Mouse (Mus musculus) myocyte (in vitro differentiated cells): ENCODE results near the gene Sirt6. TPM values are rescaled to one million over a fixed set of nuclear protein-coding genes. Genes with fewer than 3 reads are reported as not detected.

ENCODE experiments used
- H3K27me3 ChIP-seq: one replicate; pipeline ENCODE4 v1.6.1; 2011; ENCODE audit not compliant: control insufficient read depth, insufficient read depth, insufficient read length
- H3K36me3 ChIP-seq: one replicate; pipeline ENCODE4 v1.6.1; 2011; ENCODE audit not compliant: control insufficient read depth, insufficient read depth
- H3K4me2 ChIP-seq: one replicate; pipeline ENCODE4 v1.6.1; 2011; ENCODE audit warnings: low read depth, control low read depth
- H3K4me3 ChIP-seq: one replicate; pipeline ENCODE4 v1.5.1; 2011; ENCODE audit warnings: mild to moderate bottlenecking, control low read depth, moderate library complexity
- H3K79me2 ChIP-seq: one replicate; pipeline ENCODE4 v1.6.1; 2011; ENCODE audit not compliant: control insufficient read depth, insufficient read depth
- H3ac ChIP-seq: one replicate; pipeline ENCODE4 v1.6.1; 2011; ENCODE audit not compliant: control insufficient read depth, insufficient read length
- CEBPB ChIP-seq: IDR thresholded peaks from 2 replicates; pipeline ENCODE4 v1.6.1; 2011; ENCODE audit warnings: mild to moderate bottlenecking, moderate library complexity; ENCODE audit not compliant: poor library complexity, insufficient read depth, severe bottlenecking
- E2F4 ChIP-seq: IDR thresholded peaks from one replicate; pipeline ENCODE4 v1.6.1; 2011; ENCODE audit warnings: mild to moderate bottlenecking, control low read depth, moderate library complexity; ENCODE audit not compliant: insufficient read depth
- MAX ChIP-seq: IDR thresholded peaks from one replicate; pipeline ENCODE4 v1.6.1; 2011; ENCODE audit warnings: low read depth, mild to moderate bottlenecking, control low read depth
- MYOD1 ChIP-seq, 3 experiments: IDR thresholded peaks; one replicate each; pipeline ENCODE4 v1.6.1; 2011; ENCODE audit warnings: control low read depth in 2 of 3, low read depth in 2 of 3, mild to moderate bottlenecking in 2 of 3, moderate library complexity in 1 of 3; ENCODE audit not compliant: insufficient read length in 2 of 3, control insufficient read depth in 1 of 3
- MYOG ChIP-seq, 3 experiments: IDR thresholded peaks; one replicate each; pipeline ENCODE4 v1.6.1; 2011; ENCODE audit warnings: control low read depth in 2 of 3, low read depth in 2 of 3, mild to moderate bottlenecking in 2 of 3; ENCODE audit not compliant: insufficient read length in 2 of 3, control insufficient read depth in 1 of 3, insufficient read depth in 1 of 3
- POLR2A ChIP-seq: IDR thresholded peaks from one replicate; pipeline ENCODE4 v1.6.1; 2011; ENCODE audit warnings: low read depth, mild to moderate bottlenecking, control low read depth, moderate library complexity; ENCODE audit not compliant: insufficient read length
- POLR2AphosphoS2 ChIP-seq: IDR thresholded peaks from one replicate; pipeline ENCODE4 v1.6.1; 2011; ENCODE audit warnings: low read depth, control low read depth; ENCODE audit not compliant: insufficient read length
- REST ChIP-seq: IDR thresholded peaks from one replicate; pipeline ENCODE4 v1.6.1; 2011; ENCODE audit warnings: mild to moderate bottlenecking, control low read depth, moderate library complexity; ENCODE audit not compliant: insufficient read depth, insufficient read length
- SRF ChIP-seq: IDR thresholded peaks from one replicate; pipeline ENCODE4 v1.6.1; 2011; ENCODE audit warnings: low read depth; ENCODE audit not compliant: control insufficient read depth, insufficient read length
- TCF12 ChIP-seq: IDR thresholded peaks from one replicate; pipeline ENCODE4 v1.6.1; 2011; ENCODE audit warnings: mild to moderate bottlenecking, control low read depth; ENCODE audit not compliant: poor library complexity, insufficient read depth, severe bottlenecking
- TCF3 ChIP-seq: IDR thresholded peaks from one replicate; pipeline ENCODE4 v1.6.1; 2011; ENCODE audit warnings: low read depth, control low read depth; ENCODE audit not compliant: insufficient read length
- USF1 ChIP-seq: IDR thresholded peaks from one replicate; pipeline ENCODE4 v1.6.1; 2011; ENCODE audit warnings: low read depth, mild to moderate bottlenecking, control low read depth, moderate library complexity
- polyA plus RNA-seq: library from polyadenylated mRNA; unstranded; fragments of >200 nt; fragmentation: generic; extraction: Trizol; gene quantifications from one replicate; pipeline ENCODE4 v1.2.1, GENCODE M21; 2012; ENCODE audit warnings: missing spikeins

Gene Sirt6
- polyA plus RNA-seq, 1 experiment, result 28.0 TPM

GRCm38 (mm10) chr10:81604019-81604967 is 23.3 kb downstream of the Sirt6 start:
- TF ChIP-seq POLR2A (no peak), SRF (no peak), TCF3 (no peak), E2F4 (no peak), MAX (no peak), REST (no peak), MYOD1 (IDR thresholded peaks at IDR 0.05; ENCODE audit: control insufficient read depth in 1 of 3, insufficient read length in 2 of 3, low read depth in 2 of 3) (no peak), MYOG (IDR thresholded peaks at IDR 0.05; ENCODE audit: control insufficient read depth in 1 of 3, insufficient read depth in 1 of 3, insufficient read length in 2 of 3, low read depth in 2 of 3) (no peak), CEBPB (no peak), TCF12 (no peak), USF1 (no peak), POLR2AphosphoS2 (no peak)
- H3K27me3 ChIP-seq, result no peaks in the 10 kb centered on the region
- H3K36me3 ChIP-seq, result no peaks in the 10 kb centered on the region
- no peak overlapping the region for H3K4me3 ChIP-seq
- H3K4me2 ChIP-seq, result peak overlapping the region; percentile 53
- H3K79me2 ChIP-seq, result no peaks in the 10 kb centered on the region
- no peak overlapping the region for H3ac ChIP-seq

- Histone ChIP-seq H3K36me3 (no peaks in the 10 kb centered on the region), H3ac (no peak overlapping the region), H3K4me2 (no peak overlapping the region), H3K27me3 (no peaks in the 10 kb centered on the region), H3K4me3 (no peak overlapping the region), H3K79me2 (no peaks in the 10 kb centered on the region)
- no peak for TF ChIP-seq REST
- no peak for TF ChIP-seq POLR2A
- TF ChIP-seq USF1, result no peak
- no peak for TF ChIP-seq TCF12
- TF ChIP-seq SRF, result no peak
- no peak for TF ChIP-seq MAX
- no peak for TF ChIP-seq POLR2AphosphoS2
- TF ChIP-seq MYOG (IDR thresholded peaks at IDR 0.05; ENCODE audit: control insufficient read depth in 1 of 3, insufficient read depth in 1 of 3, insufficient read length in 2 of 3, low read depth in 2 of 3), result no peak
- TF ChIP-seq CEBPB, result no peak
Measured at GRCm38 (mm10) chr10:81602741-81603151, 24.9 kb downstream of the Sirt6 start.

- TF ChIP-seq MYOD1 (IDR thresholded peaks at IDR 0.05; ENCODE audit: control insufficient read depth in 1 of 3, insufficient read length in 2 of 3, low read depth in 2 of 3) (no peak), REST (no peak), E2F4 (no peak), POLR2A (no peak), MAX (no peak)
- no peaks in the 10 kb centered on the region for H3K36me3 ChIP-seq
- H3K27me3 ChIP-seq, result no peaks in the 10 kb centered on the region
- no peak overlapping the region for H3ac ChIP-seq
- no peak overlapping the region for H3K4me3 ChIP-seq
- H3K79me2 ChIP-seq, result no peaks in the 10 kb centered on the region
- H3K4me2 ChIP-seq, result peak overlapping the region; percentile 43
Measured at GRCm38 (mm10) chr10:81601396-81601905, 26.1 kb downstream of the Sirt6 start.

- peak; percentile 78 for TF ChIP-seq TCF3
- TF ChIP-seq E2F4, result no peak
- TF ChIP-seq MAX, result no peak
- no peak for TF ChIP-seq MYOG (IDR thresholded peaks at IDR 0.05; ENCODE audit: control insufficient read depth in 1 of 3, insufficient read depth in 1 of 3, insufficient read length in 2 of 3, low read depth in 2 of 3)
- TF ChIP-seq USF1, result peak; percentile 52
- TF ChIP-seq POLR2A, result peak; percentile 14
- Histone ChIP-seq H3K4me3 (no peak within 1 kb of the TSS), H3K36me3 (no peaks in the 10 kb centered on the region), H3K4me2 (peak within 1 kb of the TSS; percentile 43), H3K27me3 (no peaks in the 10 kb centered on the region), H3ac (no peak within 1 kb of the TSS), H3K79me2 (no peaks in the 10 kb centered on the region)
Measured at GRCm38 (mm10) chr10:81600738-81601203, 26.8 kb downstream of the Sirt6 start, which contains the start of gene Tle6. Gene Tle6, minus strand, starts transcription at chr10:81601073.
